Mouse (Mus musculus) liver, embryonic 15.5 days (tissue): ENCODE results near the gene Btbd9. TPM values are rescaled to one million over a fixed set of nuclear protein-coding genes. Genes with fewer than 3 reads are reported as not detected.
"Not testable (repeated sequence)": the region's sequence is repeated elsewhere in the genome, so short reads cannot be mapped to it uniquely, and the experiment has no call there.

Experiments used
- ATAC-seq: fragments of 200-750 bp; cut with Nextera tagmentation; 2 replicates; pipeline ENCODE4 v1.8.0; 2017; ENCODE audit warnings: moderate number of reproducible peaks, mild to moderate bottlenecking, moderate library complexity; ENCODE audit not compliant: insufficient read depth
- H3K27ac ChIP-seq: fragments of 300-500 bp; sonication (generic); replicated peaks from 2 replicates; pipeline ENCODE4 v1.5.1; 2015; ENCODE audit warnings: mild to moderate bottlenecking, inconsistent platforms
- H3K27me3 ChIP-seq: fragments of 300-500 bp; sonication (generic); 2 replicates; pipeline ENCODE4 v1.6.1; 2015; ENCODE audit warnings: mild to moderate bottlenecking, inconsistent platforms
- H3K36me3 ChIP-seq: fragments of 300-500 bp; sonication (generic); replicated peaks from 2 replicates; pipeline ENCODE4 v1.6.1; 2015; ENCODE audit warnings: moderate library complexity, mild to moderate bottlenecking, inconsistent platforms
- H3K4me1 ChIP-seq: fragments of 300-500 bp; sonication (generic); replicated peaks from 2 replicates; pipeline ENCODE4 v1.6.1; 2015; ENCODE audit warnings: inconsistent platforms
- H3K4me2 ChIP-seq: fragments of 300-500 bp; sonication (generic); 2 replicates; pipeline ENCODE4 v1.6.1; 2015; ENCODE audit warnings: moderate library complexity, mild to moderate bottlenecking, inconsistent platforms
- H3K4me3 ChIP-seq: fragments of 300-500 bp; sonication (generic); replicated peaks from 2 replicates; pipeline ENCODE4 v1.5.1; 2015; ENCODE audit warnings: mild to moderate bottlenecking, inconsistent platforms
- H3K9ac ChIP-seq: fragments of 300-500 bp; sonication (generic); 2 replicates; pipeline ENCODE4 v1.6.1; 2015; ENCODE audit warnings: moderate library complexity, mild to moderate bottlenecking, inconsistent platforms
- H3K9me3 ChIP-seq: fragments of 300-500 bp; sonication (generic); replicated peaks from 2 replicates; pipeline ENCODE4 v1.6.1; 2016; ENCODE audit warnings: inconsistent platforms
- WGBS: fragments of 180-500 bp; shearing (Covaris S2); methylation state at CpG from one replicate; pipeline ENCODE4 v1.1.7; 2015; ENCODE audit warnings: mixed read lengths; ENCODE audit not compliant: insufficient replicate concordance; 5-methylcytosine and 5-hydroxymethylcytosine counted together
- polyA plus RNA-seq: library from polyadenylated mRNA; unstranded; fragments of >200 nt; fragmentation: Nextera tagmentation; extraction: Ambion mirVana; gene quantifications from 2 replicates; pipeline ENCODE4 v1.2.1, GENCODE M21; 2015

Gene Btbd9
- polyA plus RNA-seq, 1 experiment from 2014 or later: 12.2 TPM

DNA sequence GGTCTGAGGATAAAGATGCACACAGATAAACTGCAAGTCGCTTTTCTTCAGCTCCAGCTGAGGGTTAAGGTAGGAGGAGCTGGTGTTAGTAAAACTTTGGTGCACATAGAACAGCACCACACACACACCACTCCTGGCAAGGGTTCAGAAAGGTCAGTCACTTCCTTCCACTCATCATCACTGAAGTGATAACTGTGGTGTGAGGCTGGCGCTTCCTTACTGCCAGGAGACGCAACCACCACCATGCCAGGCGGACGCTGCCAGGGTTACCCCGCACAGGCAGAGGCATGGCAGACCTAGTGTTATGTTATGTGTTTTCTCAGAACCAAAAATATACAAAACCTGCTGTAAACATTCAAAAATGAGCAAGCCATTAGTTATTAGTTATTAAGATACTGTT, 66.6 kb downstream of the Btbd9 start:
- H3K27me3 ChIP-seq: no peaks in the 10 kb centered on the region
- no peak overlapping the region for H3K4me3 ChIP-seq
- no peaks in the 10 kb centered on the region for H3K36me3 ChIP-seq
- 79% methylated on average over 6 of the region's 6 CpGs for WGBS
- H3K27ac ChIP-seq: no peak overlapping the region
- no peak for ATAC-seq
- H3K9ac ChIP-seq: no peak overlapping the region
- no peak overlapping the region for H3K4me2 ChIP-seq
- no peaks in the 10 kb centered on the region for H3K9me3 ChIP-seq
- H3K4me1 ChIP-seq: no peaks in the 10 kb centered on the region; the same call in 1 of the 2 replicates

DNA sequence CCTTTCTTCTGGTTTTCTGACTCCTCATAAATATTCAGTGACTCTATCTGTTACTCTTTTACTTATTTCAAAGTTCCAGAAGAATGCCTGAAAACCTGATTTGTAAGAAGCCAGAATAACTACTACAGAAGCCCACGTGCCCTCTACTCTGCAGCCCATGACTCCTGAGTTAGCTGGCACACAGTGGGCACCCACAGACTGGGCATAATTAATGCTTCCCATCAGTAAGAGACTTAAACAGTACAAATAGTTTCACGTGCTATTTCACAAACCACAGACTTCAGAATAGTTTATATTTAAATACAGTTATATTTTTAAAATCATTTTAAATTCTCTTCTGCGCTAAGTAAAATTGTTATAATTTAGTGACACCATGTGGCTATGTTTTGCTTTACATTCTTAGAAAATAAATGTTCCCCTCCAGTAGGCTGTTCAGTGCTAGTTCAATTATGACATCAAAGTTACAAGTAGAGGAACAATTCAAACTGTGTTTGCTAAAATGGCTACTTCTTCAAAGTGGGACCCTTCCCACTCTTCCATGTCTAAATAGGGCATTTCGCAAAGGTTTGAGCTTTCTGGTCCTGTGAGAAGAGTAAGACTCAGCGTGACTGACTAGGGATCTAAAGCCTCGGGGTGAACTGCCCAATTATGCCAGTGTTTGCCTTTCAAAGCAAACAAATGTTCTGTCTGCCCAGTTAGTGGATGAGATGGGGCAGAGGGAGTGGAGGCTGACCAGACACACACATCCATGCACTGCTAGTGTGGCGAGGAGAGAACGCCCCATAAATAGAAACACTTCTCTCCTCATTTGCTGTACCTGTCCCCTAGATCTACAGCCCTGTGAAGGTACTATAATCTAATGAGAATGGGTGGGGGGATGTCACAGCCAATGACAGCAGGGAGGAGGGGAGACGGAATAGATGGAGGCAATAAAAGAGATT, 68.4 kb downstream of the Btbd9 start:
- Histone ChIP-seq H3K27ac (no peak overlapping the region), H3K4me1 (no peaks in the 10 kb centered on the region; the same call in 1 of the 2 replicates), H3K9ac (no peak overlapping the region), H3K4me2 (no peak overlapping the region), H3K4me3 (no peak overlapping the region), H3K9me3 (no peaks in the 10 kb centered on the region), H3K36me3 (no peaks in the 10 kb centered on the region), H3K27me3 (no peaks in the 10 kb centered on the region)
- ATAC-seq: no peak
- 71% methylated on average over 9 of the region's 9 CpGs for WGBS

DNA sequence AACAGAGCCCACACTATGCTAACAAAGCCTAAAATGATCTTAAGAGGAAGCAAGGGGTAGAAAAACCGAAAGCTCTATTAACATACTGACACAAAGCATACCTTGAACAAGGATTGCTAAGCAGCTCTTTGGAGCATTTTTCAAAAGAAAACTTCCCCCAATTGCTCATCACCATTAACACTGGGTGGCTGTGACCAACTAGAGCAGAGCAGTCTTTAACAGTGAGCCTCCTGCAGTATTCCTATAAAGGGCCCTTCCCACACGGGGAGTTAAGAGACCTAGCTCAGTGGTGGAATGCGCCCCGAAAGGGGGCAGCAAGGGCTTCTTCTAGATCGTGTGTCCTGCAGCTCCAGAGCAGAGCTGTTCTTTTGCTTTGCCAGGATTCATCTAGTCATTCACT, 69.4 kb downstream of the Btbd9 start:
- 68% methylated on average over 5 of the region's 5 CpGs for WGBS
- no peak overlapping the region for H3K9ac ChIP-seq
- no peak for ATAC-seq
- no peaks in the 10 kb centered on the region for H3K9me3 ChIP-seq
- H3K4me2 ChIP-seq: no peak overlapping the region
- H3K36me3 ChIP-seq: no peaks in the 10 kb centered on the region
- no peak overlapping the region for H3K4me3 ChIP-seq
- H3K27ac ChIP-seq: no peak overlapping the region
- H3K27me3 ChIP-seq: no peaks in the 10 kb centered on the region
- H3K4me1 ChIP-seq: no peaks in the 10 kb centered on the region; the same call in 1 of the 2 replicates

- WGBS: 86% methylated on average over 11 of the region's 11 CpGs
- not testable (repeated sequence) for H3K36me3 ChIP-seq, ATAC-seq, H3K4me1 ChIP-seq, H3K27me3 ChIP-seq, H3K4me3 ChIP-seq, H3K9me3 ChIP-seq, H3K4me2 ChIP-seq, H3K9ac ChIP-seq, H3K27ac ChIP-seq
Observed at GRCm38 (mm10) chr17:30499541-30499940, 76.7 kb downstream of the Btbd9 start.

GRCm38 (mm10) chr17:30498779-30499178, 77.5 kb downstream of the Btbd9 start:
- ATAC-seq: no peak
- Histone ChIP-seq H3K4me2 (no peak overlapping the region), H3K27me3 (no peaks in the 10 kb centered on the region), H3K27ac (no peak overlapping the region), H3K4me1 (no peaks in the 10 kb centered on the region), H3K36me3 (no peaks in the 10 kb centered on the region), H3K9me3 (no peaks in the 10 kb centered on the region), H3K9ac (no peak overlapping the region), H3K4me3 (no peak overlapping the region)
- WGBS: 58% methylated on average over 5 of the region's 5 CpGs

DNA sequence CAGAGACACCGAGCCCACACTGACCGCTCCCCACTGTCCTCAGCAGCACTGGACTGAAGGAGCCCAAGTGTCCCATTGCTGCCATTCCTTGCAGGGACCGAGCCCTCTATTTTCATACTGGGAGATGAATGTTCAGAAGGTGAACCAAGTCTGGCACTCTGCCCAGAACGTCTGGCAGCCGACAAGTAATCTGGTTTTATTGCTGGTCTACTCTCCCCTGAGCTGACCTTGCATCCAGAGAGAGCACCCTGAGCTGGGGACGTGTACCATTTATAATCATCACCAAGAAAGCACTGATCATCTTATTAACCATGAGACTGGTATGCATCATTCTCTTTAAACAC, 77.9 kb downstream of the Btbd9 start:
- 61% methylated on average over 6 of the region's 6 CpGs for WGBS
- no peak for ATAC-seq
- no peaks in the 10 kb centered on the region for H3K36me3 ChIP-seq

DNA sequence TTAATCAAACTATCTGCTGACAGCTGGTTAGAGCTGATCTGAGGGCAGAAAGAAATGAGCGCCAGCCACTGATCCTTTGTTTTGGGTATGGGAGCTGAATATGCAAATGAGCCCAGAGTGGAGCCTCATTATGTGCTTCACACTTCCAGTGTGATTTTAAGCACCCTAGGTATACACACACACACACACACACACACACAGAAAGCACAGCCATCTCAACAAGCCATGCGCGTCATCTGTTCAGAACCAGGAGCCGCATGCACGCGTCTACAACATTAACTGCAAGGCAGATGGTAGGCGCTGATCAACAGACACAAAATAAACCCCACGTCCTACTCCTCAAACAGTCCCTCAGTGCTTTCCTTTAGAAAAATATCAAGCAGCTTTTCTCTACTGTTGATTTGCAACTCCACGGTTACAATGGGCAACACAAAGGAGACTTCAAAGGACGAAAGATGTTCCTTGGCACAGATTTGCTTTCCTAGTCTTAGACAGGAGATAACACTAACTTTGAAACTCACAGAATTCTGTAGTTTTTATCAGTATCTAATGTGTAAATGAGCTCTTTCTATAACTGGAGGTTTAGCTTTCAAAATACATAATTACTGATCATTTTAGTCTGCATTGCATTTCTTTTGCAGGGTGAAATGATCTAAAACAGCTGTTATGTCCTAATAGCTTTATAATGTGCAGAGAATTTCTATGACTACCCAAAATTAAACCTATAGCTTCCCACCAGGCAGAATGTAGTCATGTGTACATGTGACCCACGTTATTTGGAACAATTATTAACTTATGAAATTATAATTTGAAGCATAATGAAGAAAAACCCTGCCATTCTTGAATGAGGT, 78.5 kb downstream of the Btbd9 start:
- no peak overlapping the region for H3K4me2 ChIP-seq
- WGBS: 73% methylated on average over 11 of the region's 11 CpGs
- H3K36me3 ChIP-seq: no peaks in the 10 kb centered on the region
- no peak for ATAC-seq
- no peak overlapping the region for H3K27ac ChIP-seq
- no peak overlapping the region for H3K9ac ChIP-seq
- H3K4me3 ChIP-seq: no peak overlapping the region
- no peaks in the 10 kb centered on the region for H3K9me3 ChIP-seq
- no peaks in the 10 kb centered on the region for H3K27me3 ChIP-seq
- H3K4me1 ChIP-seq: no peaks in the 10 kb centered on the region

More for the DNA sequence above, 77.9 kb downstream of the Btbd9 start:
- no peak overlapping the region for H3K4me3 ChIP-seq
- H3K9me3 ChIP-seq: no peaks in the 10 kb centered on the region
- H3K27ac ChIP-seq: no peak overlapping the region
- H3K27me3 ChIP-seq: no peaks in the 10 kb centered on the region
- no peak overlapping the region for H3K9ac ChIP-seq
- no peaks in the 10 kb centered on the region for H3K4me1 ChIP-seq
- H3K4me2 ChIP-seq: no peak overlapping the region

DNA sequence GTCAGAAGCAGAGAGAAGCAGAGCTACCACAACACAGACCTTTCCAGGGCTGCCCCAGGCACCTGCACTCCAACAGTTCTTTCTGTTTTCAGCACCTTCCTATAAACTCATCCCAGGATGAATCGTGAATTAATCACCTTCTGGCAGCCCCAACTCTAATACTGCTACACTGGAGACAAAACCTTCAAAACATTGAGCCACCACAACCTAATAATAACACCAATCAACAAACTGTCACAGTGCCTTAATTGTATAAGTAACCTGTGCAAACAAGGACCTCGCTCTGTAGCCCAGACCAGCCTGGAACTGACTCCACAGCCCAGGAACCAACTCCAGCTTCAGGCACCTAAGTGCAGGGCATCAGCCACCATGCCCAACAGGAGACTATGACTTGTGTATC, 80.7 kb downstream of the Btbd9 start:
- no peak overlapping the region for H3K4me2 ChIP-seq
- no peaks in the 10 kb centered on the region for H3K9me3 ChIP-seq
- 73% methylated on average over 2 of the region's 2 CpGs for WGBS
- H3K4me3 ChIP-seq: no peak overlapping the region
- no peak for ATAC-seq
- no peaks in the 10 kb centered on the region for H3K4me1 ChIP-seq
- H3K27ac ChIP-seq: no peak overlapping the region
- H3K9ac ChIP-seq: no peak overlapping the region
- no peaks in the 10 kb centered on the region for H3K36me3 ChIP-seq
- H3K27me3 ChIP-seq: no peaks in the 10 kb centered on the region

DNA sequence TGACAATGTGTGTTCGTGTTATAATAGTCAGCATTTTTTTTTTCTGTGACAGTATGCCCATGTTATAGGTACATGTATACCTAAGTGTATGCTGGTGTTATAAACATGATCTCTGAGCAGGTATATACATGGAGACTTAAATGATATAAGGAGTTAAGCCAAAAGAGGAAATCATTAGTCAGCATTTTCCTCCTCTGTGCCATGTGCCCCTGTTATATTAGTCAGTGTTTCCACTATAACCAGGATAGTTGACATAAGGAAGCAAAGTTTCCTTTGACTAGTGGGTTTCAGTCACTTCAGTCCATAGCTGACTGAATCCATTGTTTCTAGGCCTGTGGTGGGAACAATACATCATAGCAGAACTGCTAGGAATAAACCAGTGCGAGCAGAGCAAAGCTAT, 81.1 kb downstream of the Btbd9 start:
- no peaks in the 10 kb centered on the region for H3K4me1 ChIP-seq
- no peaks in the 10 kb centered on the region for H3K36me3 ChIP-seq
- no peak overlapping the region for H3K27ac ChIP-seq
- no peaks in the 10 kb centered on the region for H3K27me3 ChIP-seq
- H3K4me3 ChIP-seq: no peak overlapping the region
- no peak for ATAC-seq
- 68% methylated on average over 2 of the region's 2 CpGs for WGBS
- no peaks in the 10 kb centered on the region for H3K9me3 ChIP-seq
- no peak overlapping the region for H3K9ac ChIP-seq
- no peak overlapping the region for H3K4me2 ChIP-seq

DNA sequence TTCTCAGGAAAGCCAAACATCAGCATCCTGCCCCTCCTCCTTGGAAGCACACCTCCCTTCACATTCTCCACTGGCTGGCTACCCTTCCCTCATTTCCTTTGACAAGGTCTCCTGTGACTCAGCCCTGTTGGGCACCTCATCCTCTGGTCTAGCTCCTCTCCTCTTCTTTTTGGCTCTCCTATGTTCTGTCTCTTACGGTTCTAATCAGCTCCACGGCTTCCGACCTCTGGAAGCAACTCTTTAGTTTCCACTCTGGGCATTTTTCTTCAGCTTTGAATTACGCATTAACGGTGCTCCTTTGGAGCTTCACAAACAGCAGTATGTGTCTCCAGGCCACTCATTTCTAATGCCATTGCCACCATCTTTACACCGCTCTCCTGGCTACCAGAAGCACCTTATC, 82.8 kb downstream of the Btbd9 start:
- Histone ChIP-seq H3K9ac (no peak overlapping the region), H3K9me3 (no peaks in the 10 kb centered on the region), H3K4me2 (no peak overlapping the region), H3K4me1 (no peaks in the 10 kb centered on the region), H3K27me3 (no peaks in the 10 kb centered on the region), H3K36me3 (no peaks in the 10 kb centered on the region), H3K27ac (no peak overlapping the region), H3K4me3 (no peak overlapping the region)
- ATAC-seq: no peak
- WGBS: 78% methylated on average over 6 of the region's 6 CpGs

GRCm38 (mm10) chr17:30492191-30492590, 84.1 kb downstream of the Btbd9 start:
- H3K27ac ChIP-seq: no peak overlapping the region
- no peak overlapping the region for H3K4me3 ChIP-seq
- no peaks in the 10 kb centered on the region for H3K4me1 ChIP-seq
- 80% methylated on average over 5 of the region's 5 CpGs for WGBS
- H3K27me3 ChIP-seq: no peaks in the 10 kb centered on the region
- no peak for ATAC-seq
- no peaks in the 10 kb centered on the region for H3K36me3 ChIP-seq
- H3K9me3 ChIP-seq: no peaks in the 10 kb centered on the region
- H3K9ac ChIP-seq: no peak overlapping the region
- no peak overlapping the region for H3K4me2 ChIP-seq
